Mouse (Mus musculus): ENCODE measurements around the gene Tnfsf13.
"Not testable (repeated sequence)": the region's sequence is repeated elsewhere in the genome, so short reads cannot be mapped to it uniquely, and the experiment has no call there.

Gene Tnfsf13

DNA sequence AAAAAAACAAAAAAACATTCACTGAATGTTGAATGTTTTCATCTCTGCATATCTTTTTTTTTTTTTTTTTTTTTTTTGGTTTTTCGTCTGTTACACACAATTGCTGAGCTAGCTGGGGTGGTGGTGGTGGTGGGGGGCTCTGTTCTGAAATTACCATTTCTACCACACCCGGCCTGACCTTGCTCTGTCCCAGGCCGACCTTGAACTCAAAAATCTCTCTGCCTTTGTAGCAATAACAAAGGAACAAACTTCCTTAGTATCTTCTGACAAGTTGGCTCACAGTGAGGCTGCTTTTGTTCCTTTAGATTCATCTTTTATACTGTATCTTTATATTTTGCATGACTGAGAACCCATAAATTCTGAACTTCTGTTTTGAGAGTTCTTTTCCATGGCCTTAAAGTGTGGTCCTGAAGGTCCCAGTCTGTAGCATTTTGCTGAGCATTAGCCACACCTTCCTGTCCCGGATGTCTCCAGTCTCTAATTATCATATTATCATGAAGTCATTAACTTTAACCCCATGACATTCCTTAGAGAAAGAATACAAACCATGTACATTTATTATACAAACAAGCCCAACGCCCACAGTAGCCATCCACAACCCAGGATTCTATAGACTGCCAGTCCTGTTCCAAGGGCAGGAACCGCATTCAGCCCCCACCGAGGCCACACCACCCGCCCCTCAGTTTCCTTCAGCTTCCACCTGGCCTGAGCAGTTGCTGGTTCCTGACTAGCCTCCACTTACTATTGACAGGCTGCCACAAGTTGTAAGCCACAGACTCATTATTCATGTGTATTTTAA lies 18.4 kb upstream of the Tnfsf13 start:
- DNase-seq = no peak

DNA sequence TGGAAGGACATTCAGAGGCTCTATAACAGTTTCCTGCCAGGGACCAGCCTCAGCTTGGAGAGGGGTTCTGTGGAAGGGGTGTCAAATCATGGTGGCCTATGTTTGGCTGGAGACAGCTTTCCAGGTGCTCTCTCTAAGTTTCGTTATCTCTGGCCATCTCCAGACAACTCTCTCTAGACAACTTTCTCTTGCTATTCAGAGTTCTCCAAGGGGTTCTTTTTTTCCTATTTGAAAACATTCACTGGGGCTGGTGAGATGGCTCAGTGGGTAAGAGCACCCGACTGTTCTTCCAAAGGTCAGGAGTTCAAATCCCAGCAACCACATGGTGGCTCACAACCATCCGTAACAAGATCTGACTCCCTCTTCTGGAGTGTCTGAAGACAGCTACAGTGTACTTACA lies 17.8 kb upstream of the Tnfsf13 start:
- DNase-seq = not testable (repeated sequence)

DNA sequence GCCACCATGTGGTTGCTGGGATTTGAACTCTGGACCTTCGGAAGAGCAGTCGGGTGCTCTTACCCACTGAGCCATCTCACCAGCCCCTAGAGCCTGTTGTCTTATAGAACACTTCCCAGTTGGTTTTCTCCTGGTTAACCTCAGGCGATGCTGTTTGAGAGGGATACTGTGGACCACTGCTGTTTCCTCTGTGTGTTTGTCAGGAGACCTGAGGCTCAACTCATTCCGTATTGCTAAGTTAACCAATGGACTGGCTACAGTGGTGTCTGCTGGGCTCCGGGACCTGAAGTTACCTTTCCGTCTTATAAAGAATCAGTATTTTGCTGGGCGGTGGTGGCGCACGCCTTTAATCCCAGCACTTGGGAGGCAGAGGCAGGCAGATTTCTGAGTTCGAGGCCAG lies 17.3 kb upstream of the Tnfsf13 start:
- DNase-seq = not testable (repeated sequence)

DNA sequence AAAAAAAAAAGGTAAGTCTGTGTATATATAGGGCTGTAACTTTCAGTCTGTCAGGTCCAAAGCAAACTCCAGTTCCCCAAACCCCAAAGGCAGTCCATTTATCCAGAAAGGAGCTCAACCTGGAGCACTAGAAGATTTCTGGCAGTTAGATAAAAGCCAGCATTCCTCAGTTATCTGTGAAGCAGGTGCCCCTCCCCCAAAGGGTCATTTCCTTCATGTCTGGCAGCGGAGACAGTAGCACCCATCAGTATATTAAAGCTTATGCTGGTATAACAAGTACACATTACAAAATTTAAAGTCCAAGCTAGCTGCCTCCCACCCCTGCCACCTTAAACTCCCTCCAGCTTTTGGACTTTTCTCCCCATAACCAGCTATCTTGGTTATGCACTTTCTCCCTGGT lies 14.0 kb upstream of the Tnfsf13 start:
- DNase-seq = no peak

DNA sequence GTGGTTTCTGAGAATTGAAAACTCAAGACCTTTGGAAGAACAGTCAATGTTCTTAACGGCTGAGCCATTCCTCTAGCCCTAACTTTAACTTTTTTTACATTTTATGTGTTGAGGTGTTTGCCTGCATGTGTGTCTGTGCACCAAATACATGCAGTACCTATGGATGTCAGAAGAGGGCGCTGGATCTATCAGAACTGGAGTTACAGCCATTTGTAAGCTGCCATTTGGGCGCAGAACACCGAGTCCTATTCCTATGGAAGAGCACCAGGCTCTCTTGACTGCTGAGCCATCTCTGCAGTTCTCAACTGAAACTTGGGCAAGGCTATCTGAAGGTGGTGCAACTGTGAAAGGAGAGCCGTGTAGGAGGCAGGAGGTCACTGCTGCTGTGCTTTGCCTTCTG lies 13.0 kb upstream of the Tnfsf13 start:
- DNase-seq = no peak

DNA sequence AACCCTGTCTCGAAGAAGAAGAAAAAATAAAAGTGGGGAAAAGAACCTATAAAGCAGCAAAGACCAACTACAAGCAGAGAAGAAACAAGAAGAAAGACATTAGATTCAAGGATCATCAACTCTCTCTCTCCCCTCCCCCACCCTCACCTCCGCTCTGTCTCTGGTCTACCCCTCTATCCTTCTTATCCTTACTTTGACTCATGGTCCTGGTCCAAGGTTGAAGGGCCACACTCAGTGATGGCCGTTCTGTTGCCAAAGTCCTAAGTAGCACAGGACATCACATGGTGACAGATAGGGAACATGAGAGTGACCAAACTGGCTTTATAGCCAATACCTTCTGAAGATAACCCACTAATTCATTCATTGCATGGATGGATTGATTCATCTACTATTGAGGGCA lies 11.8 kb upstream of the Tnfsf13 start:
- DNase-seq = no peak

DNA sequence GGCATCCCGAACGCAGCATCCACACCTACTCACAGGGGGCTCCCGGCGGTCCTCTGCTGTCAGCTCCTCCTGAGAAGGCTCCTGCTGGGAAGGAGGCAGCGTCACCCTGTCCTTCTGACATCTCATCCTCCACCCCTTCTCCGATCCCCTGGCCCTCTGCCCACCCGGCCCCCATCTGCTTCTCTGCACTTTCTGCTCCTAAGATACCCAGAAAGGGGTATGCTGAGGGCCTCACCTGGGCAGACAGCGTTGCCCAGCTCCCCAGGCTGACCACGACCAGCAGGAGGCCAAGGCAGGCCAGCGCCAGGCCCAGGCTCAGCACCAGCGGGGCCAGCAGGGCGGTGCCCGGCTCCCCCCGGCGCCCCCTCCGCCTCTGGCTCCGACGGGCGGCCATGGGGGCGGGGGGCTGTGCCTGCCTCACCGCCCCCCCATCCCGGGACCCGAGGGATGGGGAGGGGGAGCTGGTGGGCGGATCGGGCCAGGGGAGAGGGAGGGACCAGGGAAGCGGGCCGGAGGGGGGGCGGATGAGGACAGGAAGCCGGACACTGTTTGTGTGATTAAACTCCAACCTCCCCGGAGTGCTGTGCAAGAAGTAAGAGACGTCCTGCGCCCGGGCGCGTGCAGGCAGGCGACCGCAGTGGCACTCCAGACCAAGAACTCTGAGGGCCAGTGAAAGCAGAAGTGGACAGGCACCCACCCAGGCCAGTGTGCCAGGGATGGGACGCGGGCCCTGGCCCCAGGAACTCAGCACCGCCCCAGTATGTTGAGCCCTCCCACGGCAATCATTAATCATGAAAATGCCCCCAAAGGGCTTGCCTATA lies 10.0 kb upstream of the Tnfsf13 start, which contains the start of the genes Tnfsf12 and Tnfsfm13:
Gene Tnfsf12, minus strand, starts transcription at position 489 of the 821 bp plus-strand sequence.
Gene Tnfsfm13, minus strand, starts transcription at position 738 of the 821 bp plus-strand sequence.
- DNase-seq = peak; percentile 53

DNA sequence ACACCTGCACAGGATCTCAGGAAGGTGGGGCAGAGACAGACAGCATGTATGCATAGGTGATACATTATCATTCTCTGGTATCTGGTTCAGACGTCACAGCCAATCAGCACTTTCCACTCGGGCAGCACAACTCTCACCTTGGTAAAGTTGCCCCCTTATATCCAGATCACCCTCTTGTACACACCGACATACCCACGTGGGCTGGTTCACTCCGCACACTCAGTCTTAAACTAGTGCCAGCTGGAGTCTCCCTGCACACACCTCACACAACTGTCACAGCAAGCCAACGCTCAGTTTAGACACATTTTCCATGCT lies 9.4 kb upstream of the Tnfsf13 start:
- no peak for DNase-seq

DNA sequence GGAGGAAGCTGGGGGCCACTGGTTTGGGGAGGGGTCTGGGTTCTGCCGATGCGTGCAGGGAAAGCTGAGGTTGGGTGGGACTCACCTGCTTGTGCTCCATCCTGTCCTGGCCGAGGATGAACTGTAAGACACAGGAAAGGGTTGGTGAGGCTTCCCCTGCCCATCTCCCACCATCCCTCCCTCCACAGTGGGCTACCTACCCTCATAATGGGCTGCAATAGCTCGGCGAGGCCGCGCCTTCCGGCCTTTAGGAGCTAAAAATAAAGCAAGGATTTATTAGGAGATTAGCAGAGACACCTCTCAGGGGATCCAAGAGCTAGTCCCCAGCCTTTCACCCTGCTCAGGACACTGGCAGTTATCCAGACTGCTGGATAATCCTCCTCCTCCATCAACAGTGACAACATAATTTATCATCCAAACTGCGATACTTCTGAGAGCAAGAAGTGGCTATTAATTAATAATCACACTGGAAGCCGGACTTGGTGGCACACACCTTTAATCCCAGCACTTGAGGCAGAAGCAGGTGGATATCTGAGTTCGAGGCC lies 7.9 kb upstream of the Tnfsf13 start:
- no peak for DNase-seq

DNA sequence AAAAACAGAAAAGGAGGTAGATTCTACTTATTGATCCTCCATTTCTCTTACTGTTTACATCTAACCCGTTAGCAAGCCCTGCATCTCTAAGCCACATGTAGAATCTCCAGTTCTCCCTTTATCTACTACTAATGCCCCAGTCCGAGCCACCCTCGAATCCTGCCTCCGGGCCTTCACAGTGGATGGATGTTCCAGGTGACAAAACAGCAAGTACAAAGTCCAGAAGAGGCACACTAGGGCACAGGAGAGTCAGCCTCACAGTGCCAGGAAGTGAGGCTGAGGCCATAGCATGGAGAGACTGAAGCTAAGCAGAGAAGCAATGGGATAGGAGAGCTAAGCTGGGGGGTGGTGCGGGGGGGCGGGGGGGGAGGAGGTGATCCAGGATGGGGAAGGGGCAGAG lies 7.3 kb upstream of the Tnfsf13 start:
- no peak for DNase-seq

DNA sequence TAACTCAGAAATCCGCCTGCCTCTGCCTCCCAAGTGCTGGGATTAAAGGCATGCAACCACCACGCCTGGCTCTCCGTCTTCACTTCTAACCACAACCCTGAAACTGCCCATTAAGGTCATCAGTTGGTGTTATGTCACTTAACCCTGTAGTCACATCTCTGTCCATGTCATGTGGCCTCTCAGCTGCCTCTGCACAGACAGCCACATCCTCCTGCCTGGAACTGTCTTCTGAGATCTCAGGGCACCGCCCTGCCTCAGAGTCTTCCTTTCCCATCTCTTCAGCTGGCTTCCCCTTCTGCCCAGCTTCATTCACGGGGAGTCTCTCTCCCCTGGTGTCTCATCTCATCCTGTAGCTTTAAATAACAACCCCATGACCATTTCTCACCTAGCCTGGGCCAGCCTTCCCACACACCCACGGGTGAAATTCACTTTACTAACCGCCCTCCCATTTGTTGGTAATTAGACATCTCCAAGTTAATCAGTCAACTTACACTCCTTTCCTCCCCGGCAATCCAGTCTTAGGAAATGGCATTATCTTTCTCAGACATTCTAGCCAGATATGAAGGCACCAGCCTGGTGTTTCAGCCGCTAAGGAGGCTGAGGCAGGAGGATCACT lies 6.7 kb upstream of the Tnfsf13 start:
- DNase-seq = no peak

DNA sequence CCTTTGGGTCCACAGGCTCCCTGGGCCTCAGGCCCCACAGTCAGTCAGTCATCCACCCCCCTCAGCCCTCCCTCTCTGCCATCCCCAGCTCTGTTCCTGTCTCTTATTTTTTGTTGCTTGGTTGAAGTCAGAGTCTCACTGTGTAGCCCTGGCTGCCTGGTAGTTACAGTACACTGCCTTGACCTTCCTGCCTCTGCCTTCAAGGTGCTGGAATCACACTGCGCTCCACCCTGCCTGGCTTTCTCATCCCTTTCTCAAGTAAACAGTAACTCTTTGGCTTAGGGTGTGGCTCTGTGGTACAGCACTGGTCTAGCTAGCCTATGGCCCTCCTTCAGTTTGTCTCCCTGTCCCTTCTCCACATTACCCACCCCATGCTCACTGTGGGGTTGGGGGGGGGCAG lies 4.3 kb upstream of the Tnfsf13 start:
- no peak for DNase-seq

DNA sequence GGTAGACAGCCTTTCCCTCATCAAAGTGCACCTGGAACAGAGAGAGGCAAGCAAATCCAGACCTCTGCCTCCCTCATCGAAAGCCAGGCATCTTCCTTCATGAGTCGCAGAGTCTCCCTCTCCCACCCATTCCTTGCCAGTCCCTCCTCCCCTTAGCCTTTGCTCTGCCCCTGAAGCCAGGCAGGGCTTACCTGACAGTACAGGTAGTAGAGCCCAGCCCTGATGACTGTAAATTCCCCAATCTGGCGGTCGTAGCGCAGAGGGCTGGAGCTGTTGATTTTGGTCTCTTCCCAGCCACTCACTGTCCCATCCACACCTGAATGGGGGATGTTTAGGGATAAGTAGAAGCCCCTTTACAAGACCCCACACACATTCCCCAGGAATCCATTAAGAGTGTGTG lies 1.5 kb upstream of the Tnfsf13 start:
- DNase-seq = no peak

DNA sequence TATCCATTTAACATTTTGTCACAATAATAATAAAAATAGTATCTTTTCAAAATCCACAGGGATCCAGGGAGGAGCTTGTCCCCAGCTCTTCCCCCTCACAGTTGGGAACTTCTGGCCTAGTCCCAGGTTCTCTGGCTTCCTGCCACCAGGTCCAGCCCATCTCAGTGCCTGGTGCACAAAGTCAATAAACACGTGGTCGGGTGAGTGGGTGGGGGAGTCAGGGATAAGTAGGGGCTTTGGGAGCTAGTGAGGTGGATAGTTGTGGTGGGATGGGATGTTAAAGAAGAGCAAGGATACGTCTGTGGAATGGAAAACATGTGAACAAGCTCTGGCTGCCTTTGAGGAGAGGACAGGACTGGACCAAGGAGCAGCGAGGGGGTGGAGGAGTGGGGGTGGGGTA lies 793 bp upstream of the Tnfsf13 start:
- DNase-seq = no peak

DNA sequence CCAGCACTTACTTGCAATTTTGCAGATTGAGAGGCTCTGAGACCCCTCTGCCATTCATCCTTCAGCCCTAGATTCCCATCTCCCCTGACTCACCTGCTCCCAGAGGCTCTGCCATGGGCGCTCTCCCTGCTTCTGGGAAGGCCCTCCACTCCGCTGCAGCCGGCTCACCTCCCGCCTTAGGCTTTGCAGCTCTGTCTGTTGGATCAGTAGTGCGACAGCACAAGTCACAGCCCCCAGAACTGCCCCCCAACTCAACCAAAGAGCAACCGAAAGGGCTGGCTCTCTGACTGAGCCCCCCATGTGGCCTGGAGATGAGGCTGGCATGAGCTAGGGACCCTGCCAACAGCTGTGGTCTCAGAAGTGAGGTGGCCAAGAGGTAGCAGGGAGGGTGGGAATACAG lies 648 bp downstream of the Tnfsf13 start:
- no peak for DNase-seq

DNA sequence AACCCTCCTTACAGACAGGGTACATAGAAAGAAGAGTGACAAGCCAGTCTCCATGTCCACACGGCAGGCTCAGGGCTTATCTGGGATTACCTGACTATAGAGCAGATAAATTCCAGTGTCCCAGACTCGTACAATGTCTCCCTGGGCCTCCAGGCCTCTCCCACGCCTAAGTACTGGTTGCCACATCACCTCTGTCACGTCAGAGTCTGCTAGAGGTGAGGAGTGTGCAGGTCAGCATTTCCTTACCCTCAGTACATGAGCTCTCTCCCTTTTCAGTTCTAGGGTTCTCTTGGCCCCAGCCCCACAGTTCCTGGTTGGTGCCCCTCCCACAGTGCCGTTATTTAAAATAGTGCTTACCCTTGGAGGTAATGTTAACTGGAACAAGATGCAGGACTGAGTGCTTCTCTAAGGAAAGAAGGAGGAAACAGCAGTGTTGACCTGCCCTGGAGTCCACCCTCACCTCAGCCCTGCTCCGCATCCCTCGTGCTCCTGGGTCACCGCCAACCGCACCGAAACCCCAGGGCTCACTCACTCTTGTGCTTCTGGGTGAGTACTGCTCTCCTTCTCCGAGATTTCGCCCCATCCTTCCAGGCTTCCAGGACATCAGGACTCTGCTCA lies 1.3 kb downstream of the Tnfsf13 start:
- DNase-seq = no peak

DNA sequence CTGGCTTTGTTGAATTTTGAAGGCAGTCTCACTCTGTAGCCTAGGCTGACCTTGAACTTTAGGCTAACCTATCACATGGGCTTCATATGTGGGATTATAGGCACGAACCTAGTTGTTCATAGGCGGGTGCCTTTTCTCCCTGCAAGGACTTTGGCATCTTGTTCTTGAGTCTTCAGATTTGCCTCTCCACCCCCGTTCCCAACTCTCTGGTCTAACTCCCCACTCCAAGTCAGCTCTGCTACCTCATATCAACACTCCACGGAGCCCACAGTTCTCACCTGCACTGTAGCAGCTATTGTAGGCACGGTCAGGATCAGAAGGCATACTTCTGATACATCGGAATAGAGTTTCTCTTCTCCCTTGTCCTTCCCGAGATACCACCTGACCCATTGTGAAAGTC lies 2.0 kb downstream of the Tnfsf13 start:
- no peak for DNase-seq

DNA sequence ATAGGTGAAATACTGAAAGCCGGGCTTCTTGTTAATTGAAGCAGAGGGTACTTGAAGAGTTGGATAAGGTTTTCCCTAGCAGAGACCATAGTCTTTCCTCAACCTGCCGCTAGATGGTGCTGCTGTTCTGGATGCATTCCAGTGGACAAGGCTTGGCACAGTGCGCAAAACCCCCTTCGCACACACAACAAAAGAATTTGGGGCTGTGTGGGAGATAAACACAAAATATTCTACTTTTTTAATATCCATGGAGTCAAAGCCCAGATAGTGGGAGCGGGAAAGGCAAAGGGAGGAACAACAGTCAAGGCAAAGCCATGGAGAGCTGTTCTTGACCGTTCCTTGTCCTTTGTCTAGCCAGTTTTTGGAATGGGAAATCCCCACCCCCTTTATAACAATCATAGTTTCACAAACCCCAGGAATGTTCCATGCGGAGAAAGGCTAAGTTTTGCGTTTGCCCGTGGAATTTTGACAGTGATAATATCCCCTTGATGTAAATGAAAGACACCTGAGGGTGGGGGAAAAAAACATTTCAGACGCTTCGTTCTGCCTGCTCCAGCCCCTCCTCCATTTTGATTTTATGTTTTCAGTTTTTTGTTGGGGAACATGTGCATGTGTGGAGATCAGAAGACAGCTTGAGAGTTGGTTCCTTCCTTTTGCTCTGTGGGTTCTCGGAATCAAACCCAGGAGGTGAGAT lies 2.6 kb downstream of the Tnfsf13 start:
- DNase-seq = peak; percentile 85

DNA sequence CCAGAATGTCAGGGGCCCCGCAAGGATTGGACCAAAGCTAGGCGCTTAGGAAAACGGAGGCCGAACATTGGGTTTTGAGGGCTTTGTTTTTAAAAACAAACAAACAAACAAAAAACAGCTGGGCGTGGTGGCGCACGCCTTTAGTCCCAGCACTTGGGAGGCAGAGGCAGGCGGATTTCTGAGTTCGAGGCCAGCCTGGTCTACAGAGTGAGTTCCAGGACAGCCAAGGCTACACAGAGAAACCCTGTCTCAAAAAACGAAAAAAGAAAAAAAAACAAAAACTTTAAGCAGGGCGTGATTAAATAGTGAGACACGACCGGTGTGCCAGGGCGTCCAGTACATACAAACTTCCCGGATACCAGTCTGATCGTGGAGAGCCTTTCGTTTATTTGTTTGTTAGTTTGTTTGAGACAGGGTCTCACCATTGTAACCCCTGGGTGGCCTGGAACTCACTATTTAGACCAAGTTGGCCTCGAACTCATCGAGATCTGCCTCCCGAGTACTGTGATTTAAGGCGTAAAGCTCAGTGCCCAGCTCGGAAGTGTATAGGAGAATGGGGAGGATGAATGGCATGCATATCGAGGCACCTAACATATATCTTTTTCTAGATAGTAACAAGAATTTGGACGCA lies 3.3 kb downstream of the Tnfsf13 start:
- no peak for DNase-seq

DNA sequence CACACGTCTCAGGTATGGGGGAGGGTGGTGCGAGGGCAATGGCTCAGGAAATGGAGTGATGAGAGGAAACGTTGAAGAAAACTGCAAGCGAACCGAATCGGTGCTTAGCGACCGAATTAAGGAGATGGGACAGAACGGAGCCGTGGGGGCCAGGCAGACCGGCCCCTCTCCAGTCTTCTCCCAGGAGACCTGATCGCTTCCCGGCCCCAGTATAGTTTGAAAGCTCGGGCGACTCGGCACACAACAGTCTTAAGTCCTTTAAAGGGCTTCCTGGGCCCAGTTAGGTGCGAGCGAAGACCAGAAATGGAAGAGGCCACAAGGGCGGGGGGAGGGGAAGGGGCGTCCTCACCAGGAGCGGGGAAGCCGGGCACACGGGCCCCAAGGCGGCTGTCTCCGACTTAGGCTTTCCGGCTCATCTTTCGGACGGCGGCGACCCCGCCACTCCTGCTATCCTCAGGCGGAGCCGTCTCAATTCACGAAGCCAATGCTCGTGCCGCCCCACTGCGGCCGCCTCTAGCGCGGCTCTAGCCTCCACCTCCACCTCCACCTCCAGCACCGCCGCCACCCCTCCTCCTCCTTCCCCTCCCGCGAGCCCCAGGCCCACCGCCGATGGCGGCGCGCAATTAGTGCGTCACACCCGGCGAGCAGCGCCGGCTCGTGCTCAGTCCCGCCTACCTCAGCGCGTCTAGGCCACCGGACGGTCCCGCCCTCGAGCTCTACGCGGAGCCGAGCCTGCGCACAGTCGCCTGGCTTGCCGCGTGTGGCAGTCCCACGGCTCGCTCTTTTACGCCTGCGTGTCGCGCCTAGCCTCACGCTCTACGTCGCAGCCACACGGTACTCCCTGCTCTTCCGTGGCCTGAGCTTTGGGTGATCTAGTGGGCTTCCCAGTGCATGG lies 4.0 kb downstream of the Tnfsf13 start, which contains the start of gene Senp3:
Gene Senp3, minus strand, starts transcription at position 771 of the 895 bp plus-strand sequence.
- DNase-seq = peak; percentile 99

Measured in right cerebral cortex, postnatal 25 days (tissue).